Mouse (Mus musculus) urinary bladder, postnatal 10 days (tissue): ENCODE results near the gene Rwdd4a.

Experiments used
- DNase-seq: peaks from one replicate; pipeline ENCODE4 v3.0.0; 2022; ENCODE audit warnings: low spot score

Gene Rwdd4a

DNA sequence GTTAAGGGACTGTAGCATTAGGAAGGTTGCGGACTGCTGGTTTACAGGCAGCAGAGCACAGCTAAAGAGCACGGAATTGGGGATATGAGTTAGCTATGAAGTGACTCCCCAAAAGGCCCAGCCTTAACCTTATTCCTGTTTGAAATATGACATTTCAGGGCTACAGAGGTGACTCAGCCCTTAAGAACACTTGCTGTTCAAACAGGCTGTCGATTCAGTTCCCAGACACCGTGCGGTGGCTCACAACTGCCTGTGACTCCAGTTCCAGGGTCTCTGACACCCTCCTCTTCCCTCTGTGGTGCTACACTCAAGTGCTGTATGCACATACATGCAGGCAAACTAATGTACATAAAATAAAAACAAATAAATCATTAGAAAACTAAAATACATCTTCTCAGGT lies 55.2 kb downstream of the Rwdd4a start:
- DNase-seq, result no peak

DNA sequence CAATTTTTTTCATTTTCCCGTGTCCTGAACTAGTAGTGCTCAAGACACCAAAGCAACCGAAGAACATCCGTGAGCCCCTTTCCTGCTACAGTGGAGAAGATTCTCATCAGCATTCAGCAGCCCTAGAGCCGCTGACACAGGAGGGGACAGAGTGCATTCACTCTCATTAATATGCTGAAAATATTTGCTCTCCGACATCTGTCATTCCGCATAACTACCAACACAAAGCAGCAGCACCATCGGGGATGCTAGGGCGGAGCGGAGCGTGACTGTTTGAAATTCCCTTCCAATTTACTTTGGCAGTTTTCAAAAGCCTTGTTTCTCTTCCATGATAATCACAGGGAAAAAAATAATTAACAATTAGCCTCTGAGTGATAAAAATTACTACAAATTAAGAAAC lies 56.9 kb downstream of the Rwdd4a start:
- no peak for DNase-seq

DNA sequence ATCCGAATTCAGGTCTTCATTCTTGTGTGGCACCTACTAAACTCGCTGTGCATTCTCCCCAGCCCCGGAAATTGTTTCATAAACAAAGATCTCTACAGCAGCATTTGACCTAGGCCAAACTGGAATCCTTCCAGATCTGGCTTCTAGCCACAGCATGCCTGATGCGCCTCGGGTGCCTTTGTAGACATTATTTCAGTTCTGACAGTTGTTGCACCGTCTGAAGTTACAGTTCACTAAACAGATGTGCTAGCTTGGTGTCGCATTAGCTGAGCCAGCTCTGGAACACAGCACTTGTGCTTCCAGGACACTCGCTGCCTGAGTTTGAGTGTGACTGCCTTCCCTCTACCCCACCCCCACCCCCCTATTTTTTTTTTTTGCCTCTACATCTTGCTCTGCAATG lies 67.2 kb downstream of the Rwdd4a start:
- no peak for DNase-seq
